Mouse (Mus musculus) neural tube, embryonic 11.5 days (tissue): ENCODE measurements around the gene Angel1. TPM values are rescaled to one million over a fixed set of nuclear protein-coding genes. Genes with fewer than 3 reads are reported as not detected.

Experiments
- ATAC-seq: fragments of 200-750 bp; cut with Nextera tagmentation; 2 replicates; pipeline ENCODE4 v1.8.0; 2017; ENCODE audit warnings: moderate number of reproducible peaks, mild to moderate bottlenecking, moderate TSS enrichment, moderate library complexity; ENCODE audit not compliant: insufficient read depth, low FRiP score, low TSS enrichment
- DNase-seq: peaks from one replicate; pipeline ENCODE4 v3.0.0-alpha.2; 2015; ENCODE audit warnings: low spot score
- H3K27ac ChIP-seq: fragments of 300-500 bp; sonication (generic); 2 replicates; pipeline ENCODE4 v1.5.1; 2014; ENCODE audit warnings: low read depth, mild to moderate bottlenecking, low read length
- H3K27me3 ChIP-seq: fragments of 300-500 bp; sonication (generic); 2 replicates; pipeline ENCODE4 v1.6.1; 2014; ENCODE audit warnings: mild to moderate bottlenecking, low read length, mixed read lengths; ENCODE audit not compliant: control insufficient read depth, insufficient read depth
- H3K36me3 ChIP-seq: fragments of 300-500 bp; sonication (generic); 2 replicates; pipeline ENCODE4 v1.6.1; 2014; ENCODE audit warnings: mild to moderate bottlenecking, low read length, moderate library complexity, mixed read lengths; ENCODE audit not compliant: control insufficient read depth, insufficient read depth
- H3K4me1 ChIP-seq: fragments of 300-500 bp; sonication (generic); 2 replicates; pipeline ENCODE4 v1.6.1; 2014; ENCODE audit warnings: low read length, mixed read lengths; ENCODE audit not compliant: control insufficient read depth, insufficient read depth
- H3K4me2 ChIP-seq: fragments of 300-500 bp; sonication (generic); 2 replicates; pipeline ENCODE4 v1.6.1; 2014; ENCODE audit warnings: low read depth, mild to moderate bottlenecking, moderate library complexity
- H3K4me3 ChIP-seq: fragments of 300-500 bp; sonication (generic); 2 replicates; pipeline ENCODE4 v1.5.1; 2014; ENCODE audit warnings: low read depth, low read length
- H3K9ac ChIP-seq: fragments of 300-500 bp; sonication (generic); 2 replicates; pipeline ENCODE4 v1.6.1; 2014; ENCODE audit warnings: mild to moderate bottlenecking, low read length
- H3K9me3 ChIP-seq: fragments of 300-500 bp; sonication (generic); 2 replicates; pipeline ENCODE4 v1.6.1; 2016; ENCODE audit warnings: low read length; ENCODE audit not compliant: control insufficient read depth
- WGBS: fragments of 180-500 bp; shearing (Covaris S2); extraction: QIAGEN DNeasy Blood & Tissue Kit; methylation state at CpG from one replicate; pipeline ENCODE4 v1.1.7; 2014; 5-methylcytosine and 5-hydroxymethylcytosine counted together
- polyA plus RNA-seq: library from polyadenylated mRNA; unstranded; fragments of >200 nt; fragmentation: Nextera tagmentation; extraction: Ambion mirVana; gene quantifications from 2 replicates; pipeline ENCODE4 v1.2.1, GENCODE M21; 2014

Angel1 gene
- polyA plus RNA-seq = 14.8 and 15.3 TPM in 2 replicates

DNA sequence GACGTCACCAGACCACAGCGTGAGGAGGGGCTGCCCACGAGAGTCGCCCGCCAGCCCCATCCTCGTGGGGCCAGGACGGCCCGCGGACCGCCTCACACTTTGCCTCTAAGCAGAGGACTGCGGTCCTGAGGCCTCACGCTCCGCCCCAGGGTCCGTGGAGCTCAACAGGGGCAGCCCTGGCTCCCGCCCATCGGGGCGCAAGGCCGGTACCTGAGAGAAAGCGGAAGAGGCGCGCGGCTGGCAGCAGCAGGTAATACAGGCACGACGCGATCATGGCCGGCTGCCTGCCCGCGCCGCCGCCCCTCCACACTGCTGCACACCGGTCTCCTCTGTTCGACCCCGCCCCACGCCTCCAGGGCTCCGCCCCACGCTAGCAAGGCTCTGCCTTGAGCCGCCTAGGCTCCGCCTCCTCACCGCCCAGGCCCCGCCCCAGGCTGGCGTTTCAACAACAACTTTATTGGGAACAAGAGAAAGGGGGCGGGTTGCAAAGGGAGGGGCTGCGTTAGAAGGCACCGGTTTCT lies at the start of gene Angel1:
TSS of gene Angel1 (minus strand) at position 341 of the 521 bp plus-strand sequence.
- peak; percentile 97 for DNase-seq
- Histone ChIP-seq H3K4me1 (0 out of 2 replicates have a peak, but pooled peaks cover 2% of the 10 kb centered on the region), H3K36me3 (no peaks in the 10 kb centered on the region), H3K4me2 (peak within 1 kb of the TSS; percentile 87), H3K4me3 (peak within 1 kb of the TSS; percentile 74), H3K9me3 (no peaks in the 10 kb centered on the region), H3K27ac (no peak within 1 kb of the TSS), H3K27me3 (no peaks in the 10 kb centered on the region), H3K9ac (peak within 1 kb of the TSS; percentile 71)
- WGBS = under 1% methylated on average over 44 of the region's 44 CpGs
- peak; percentile 99 for ATAC-seq

DNA sequence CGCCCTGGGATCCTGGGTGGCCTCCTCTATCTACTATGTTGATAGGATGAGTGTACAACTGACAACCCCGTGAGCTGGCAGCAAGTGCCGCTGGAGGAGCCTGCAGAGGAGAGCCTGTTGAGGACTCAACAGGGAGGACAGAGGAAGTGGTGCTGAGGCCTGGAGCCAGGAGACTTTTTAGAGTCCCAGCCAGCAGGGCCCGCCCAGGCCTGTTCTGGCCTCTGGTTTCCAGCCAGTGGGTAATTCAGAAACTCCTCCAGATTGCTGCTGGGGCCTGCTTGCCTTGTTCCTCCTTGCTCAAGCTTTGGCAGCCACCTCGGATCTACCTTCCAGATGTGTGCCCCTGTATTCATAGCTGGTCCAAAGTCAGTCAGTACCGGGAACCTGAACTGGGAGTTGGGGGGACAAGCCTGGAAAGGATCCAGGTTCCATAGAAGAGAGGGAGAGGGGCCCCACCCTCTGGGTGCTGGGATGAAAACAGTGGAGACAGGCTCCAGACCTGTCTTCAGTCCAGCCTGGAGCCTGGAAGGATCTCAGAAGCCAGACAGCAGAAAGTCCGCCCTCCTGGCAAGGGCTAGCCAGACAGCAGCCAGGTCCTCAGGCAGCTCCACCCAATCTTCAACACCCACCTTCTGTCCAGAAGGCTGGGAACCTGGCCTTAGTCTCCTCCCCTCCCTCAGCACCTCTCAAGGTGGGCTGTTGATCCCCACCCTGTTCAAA lies 49.5 kb upstream of the Angel1 start:
- H3K4me1 ChIP-seq = no peaks in the 10 kb centered on the region
- no peak overlapping the region for H3K27ac ChIP-seq
- H3K36me3 ChIP-seq = no peaks in the 10 kb centered on the region
- ATAC-seq (no peak), DNase-seq (no peak)
- WGBS = 76% methylated on average over 7 of the region's 7 CpGs
- no peak overlapping the region for H3K9ac ChIP-seq
- H3K27me3 ChIP-seq = no peaks in the 10 kb centered on the region
- no peak overlapping the region for H3K4me3 ChIP-seq
- H3K4me2 ChIP-seq = no peak overlapping the region
- H3K9me3 ChIP-seq = no peaks in the 10 kb centered on the region

- H3K27ac ChIP-seq = no peak overlapping the region
These were observed 46.3 kb upstream of the Angel1 start for GRCm38 (mm10) chr12:86772551-86772950.

GRCm38 (mm10) chr12:86771823-86772427 lies 45.7 kb upstream of the Angel1 start:
- H3K9ac ChIP-seq = no peak overlapping the region
- H3K27me3 ChIP-seq = no peaks in the 10 kb centered on the region
- no peaks in the 10 kb centered on the region for H3K4me1 ChIP-seq
- WGBS = 12% methylated on average over 12 of the region's 12 CpGs
- no peak overlapping the region for H3K27ac ChIP-seq
- no peak overlapping the region for H3K4me2 ChIP-seq
- ATAC-seq = peak; percentile 53; the same call in 1 of the 2 replicates
- H3K4me3 ChIP-seq = no peak overlapping the region
- peak; percentile 90 for DNase-seq
- H3K9me3 ChIP-seq = no peaks in the 10 kb centered on the region
- no peaks in the 10 kb centered on the region for H3K36me3 ChIP-seq

More at GRCm38 (mm10) chr12:86772551-86772950, 46.3 kb upstream of the Angel1 start:
- H3K27me3 ChIP-seq = no peaks in the 10 kb centered on the region
- H3K9me3 ChIP-seq = no peaks in the 10 kb centered on the region
- no peaks in the 10 kb centered on the region for H3K36me3 ChIP-seq
- no peak overlapping the region for H3K9ac ChIP-seq
- no peak overlapping the region for H3K4me2 ChIP-seq
- DNase-seq = no peak
- 46% methylated on average over 3 of the region's 3 CpGs for WGBS
- no peak for ATAC-seq
- no peak overlapping the region for H3K4me3 ChIP-seq
- no peaks in the 10 kb centered on the region for H3K4me1 ChIP-seq

- Histone ChIP-seq H3K9ac (no peak overlapping the region), H3K27me3 (no peaks in the 10 kb centered on the region), H3K9me3 (no peaks in the 10 kb centered on the region), H3K36me3 (no peaks in the 10 kb centered on the region), H3K4me2 (no peak overlapping the region), H3K4me1 (no peaks in the 10 kb centered on the region), H3K4me3 (no peak overlapping the region), H3K27ac (no peak overlapping the region)
- no peak for DNase-seq
- WGBS = 5% methylated on average over 3 of the region's 3 CpGs
- ATAC-seq = no peak
These were observed 44.7 kb upstream of the Angel1 start for GRCm38 (mm10) chr12:86770927-86771326.

- no peaks in the 10 kb centered on the region for H3K27me3 ChIP-seq
- no peaks in the 10 kb centered on the region for H3K36me3 ChIP-seq
- no peak overlapping the region for H3K9ac ChIP-seq
- no peaks in the 10 kb centered on the region for H3K9me3 ChIP-seq
- no peak overlapping the region for H3K4me3 ChIP-seq
- H3K4me2 ChIP-seq = no peak overlapping the region
- 43% methylated on average over 4 of the region's 4 CpGs for WGBS
- ATAC-seq = no peak
- no peak overlapping the region for H3K27ac ChIP-seq
- no peaks in the 10 kb centered on the region for H3K4me1 ChIP-seq
- DNase-seq = no peak
These were observed 44.0 kb upstream of the Angel1 start for GRCm38 (mm10) chr12:86770261-86770670.

- Histone ChIP-seq H3K4me2 (no peak overlapping the region), H3K4me3 (no peak overlapping the region), H3K27ac (no peak overlapping the region), H3K4me1 (no peaks in the 10 kb centered on the region), H3K9ac (no peak overlapping the region), H3K36me3 (no peaks in the 10 kb centered on the region), H3K27me3 (no peaks in the 10 kb centered on the region), H3K9me3 (no peaks in the 10 kb centered on the region)
- ATAC-seq (no peak), DNase-seq (no peak)
These were observed 43.6 kb upstream of the Angel1 start for GRCm38 (mm10) chr12:86769819-86770218.

- Histone ChIP-seq H3K4me1 (no peaks in the 10 kb centered on the region), H3K9me3 (no peaks in the 10 kb centered on the region), H3K4me2 (no peak overlapping the region), H3K4me3 (no peak overlapping the region), H3K27ac (no peak overlapping the region), H3K27me3 (no peaks in the 10 kb centered on the region), H3K9ac (no peak overlapping the region), H3K36me3 (no peaks in the 10 kb centered on the region)
- 32% methylated on average over 4 of the region's 4 CpGs for WGBS
- ATAC-seq = no peak
- peak; percentile 81 for DNase-seq
These were observed 42.8 kb upstream of the Angel1 start for GRCm38 (mm10) chr12:86768986-86769580.
